Mouse (Mus musculus) heart, postnatal 0 days (tissue): ENCODE data around the gene Cpox. TPM values are rescaled to one million over a fixed set of nuclear protein-coding genes. Genes with fewer than 3 reads are reported as not detected.

Experiments used
- ATAC-seq: fragments of 200-750 bp; cut with Nextera tagmentation; 2 replicates; pipeline ENCODE4 v1.8.0; 2017; ENCODE audit warnings: low read depth, moderate number of reproducible peaks, moderate library complexity; ENCODE audit not compliant: insufficient read depth
- DNase-seq: peaks from one replicate; pipeline ENCODE4 v3.0.0-alpha.2; 2016; ENCODE audit warnings: low spot score
- H3K27ac ChIP-seq: fragments of 300-500 bp; sonication (generic); 2 replicates; pipeline ENCODE4 v1.5.1; 2014; ENCODE audit warnings: low read depth, mild to moderate bottlenecking
- H3K27me3 ChIP-seq: fragments of 300-500 bp; sonication (generic); 2 replicates; pipeline ENCODE4 v1.6.1; 2014; ENCODE audit warnings: low read length, mixed read lengths; ENCODE audit not compliant: control insufficient read depth, insufficient read depth
- H3K36me3 ChIP-seq: fragments of 300-500 bp; sonication (generic); replicated peaks from 2 replicates; pipeline ENCODE4 v1.6.1; 2014; ENCODE audit warnings: low read length, mixed read lengths; ENCODE audit not compliant: control insufficient read depth, insufficient read depth
- H3K4me1 ChIP-seq: fragments of 300-500 bp; sonication (generic); 2 replicates; pipeline ENCODE4 v1.6.1; 2014; ENCODE audit warnings: antibody characterized with exemption; ENCODE audit not compliant: control insufficient read depth, insufficient read depth
- H3K4me2 ChIP-seq: fragments of 300-500 bp; sonication (generic); 2 replicates; pipeline ENCODE4 v1.6.1; 2014; ENCODE audit warnings: low read depth, mild to moderate bottlenecking, low read length, moderate library complexity
- H3K4me3 ChIP-seq: fragments of 300-500 bp; sonication (generic); 2 replicates; pipeline ENCODE4 v1.5.1; 2014; ENCODE audit warnings: low read depth, low read length
- H3K9ac ChIP-seq: fragments of 300-500 bp; sonication (generic); replicated peaks from 2 replicates; pipeline ENCODE4 v1.6.1; 2014; ENCODE audit warnings: low read depth, low read length, mixed read lengths
- H3K9me3 ChIP-seq: fragments of 300-500 bp; sonication (generic); replicated peaks from 2 replicates; pipeline ENCODE4 v1.6.1; 2016; ENCODE audit warnings: low read length; ENCODE audit not compliant: control insufficient read depth
- CTCF ChIP-seq: IDR thresholded peaks from 2 replicates; pipeline ENCODE4 v1.5.1; 2016; ENCODE audit warnings: antibody characterized with exemption, control low read depth, low read depth
- EP300 ChIP-seq: IDR thresholded peaks from 2 replicates; pipeline ENCODE4 v1.6.1; 2016; ENCODE audit warnings: antibody characterized with exemption, low read depth
- WGBS: fragments of 180-500 bp; shearing (Covaris S2); extraction: QIAGEN DNeasy Blood & Tissue Kit; methylation state at CpG from one replicate; pipeline ENCODE4 v1.1.7; 2014; 5-methylcytosine and 5-hydroxymethylcytosine counted together
- polyA plus RNA-seq: library from polyadenylated mRNA; unstranded; fragments of >200 nt; fragmentation: Nextera tagmentation; extraction: Ambion mirVana; gene quantifications from 2 replicates; pipeline ENCODE4 v1.2.1, GENCODE M21; 2015
- total RNA-seq: library from RNA; depleted of rRNA; stranded (reverse); fragments of >200 nt; gene quantifications from 2 replicates; pipeline ENCODE4 v1.2.3, GENCODE M21; 2014; ENCODE audit warnings: low replicate concordance

The Cpox gene
- total and polyA plus RNA-seq, 2 experiments from 2014 or later: 15.4 to 27.4 TPM

GRCm38 (mm10) chr16:58638689-58639175 is 31.4 kb upstream of the Cpox start, which contains the start of gene E330017A01Rik:
TSS of gene E330017A01Rik (minus strand) at chr16:58638739.
- Histone ChIP-seq H3K9ac (no peak within 1 kb of the TSS), H3K9me3 (no peaks in the 10 kb centered on the region), H3K4me1 (no peaks in the 10 kb centered on the region), H3K27ac (no peak within 1 kb of the TSS), H3K36me3 (no peaks in the 10 kb centered on the region), H3K4me3 (no peak within 1 kb of the TSS), H3K4me2 (no peak within 1 kb of the TSS), H3K27me3 (no peaks in the 10 kb centered on the region)
- TF ChIP-seq CTCF: no peak
- TF ChIP-seq EP300: no peak
- DNase-seq (no peak), ATAC-seq (no peak)
- 43% methylated on average over 3 of the region's 3 CpGs for WGBS

GRCm38 (mm10) chr16:58649979-58650378 is 20.1 kb upstream of the Cpox start:
- Histone ChIP-seq H3K36me3 (no peaks in the 10 kb centered on the region), H3K9me3 (no peaks in the 10 kb centered on the region), H3K9ac (no peak overlapping the region), H3K4me3 (no peak overlapping the region), H3K27ac (no peak overlapping the region), H3K27me3 (no peaks in the 10 kb centered on the region), H3K4me1 (no peaks in the 10 kb centered on the region), H3K4me2 (no peak overlapping the region)
- DNase-seq (no peak), ATAC-seq (no peak)
- TF ChIP-seq CTCF (no peak), EP300 (no peak)
- WGBS: 86% methylated on average over 10 of the region's 10 CpGs

GRCm38 (mm10) chr16:58655751-58656150 is 14.3 kb upstream of the Cpox start:
- no peak overlapping the region for H3K27ac ChIP-seq
- no peak overlapping the region for H3K4me3 ChIP-seq
- no peak overlapping the region for H3K9ac ChIP-seq
- no peaks in the 10 kb centered on the region for H3K4me1 ChIP-seq
- DNase-seq (no peak), ATAC-seq (no peak)
- H3K4me2 ChIP-seq: no peak overlapping the region
- no peaks in the 10 kb centered on the region for H3K9me3 ChIP-seq
- no peaks in the 10 kb centered on the region for H3K36me3 ChIP-seq
- H3K27me3 ChIP-seq: no peaks in the 10 kb centered on the region
- TF ChIP-seq CTCF (no peak), EP300 (no peak)

GRCm38 (mm10) chr16:58656526-58656925 is 13.6 kb upstream of the Cpox start:
- ATAC-seq: no peak
- TF ChIP-seq EP300 (no peak), CTCF (no peak)
- WGBS: 67% methylated on average over 4 of the region's 4 CpGs

GRCm38 (mm10) chr16:58658668-58659067 is 11.4 kb upstream of the Cpox start:
- Histone ChIP-seq H3K9ac (no peak overlapping the region), H3K4me2 (no peak overlapping the region), H3K27me3 (no peaks in the 10 kb centered on the region), H3K36me3 (no peaks in the 10 kb centered on the region), H3K4me1 (no peaks in the 10 kb centered on the region), H3K4me3 (no peak overlapping the region), H3K9me3 (no peaks in the 10 kb centered on the region), H3K27ac (no peak overlapping the region)
- TF ChIP-seq EP300: no peak
- no peak for TF ChIP-seq CTCF
- no peak for DNase-seq
- ATAC-seq: no peak
- WGBS: 76% methylated on average over 6 of the region's 6 CpGs

More at GRCm38 (mm10) chr16:58656526-58656925, 13.6 kb upstream of the Cpox start:
- H3K36me3 ChIP-seq: no peaks in the 10 kb centered on the region
- H3K9me3 ChIP-seq: no peaks in the 10 kb centered on the region
- no peaks in the 10 kb centered on the region for H3K27me3 ChIP-seq
- no peak overlapping the region for H3K4me2 ChIP-seq
- no peak for DNase-seq
- H3K4me3 ChIP-seq: no peak overlapping the region
- no peak overlapping the region for H3K27ac ChIP-seq
- no peak overlapping the region for H3K9ac ChIP-seq
- H3K4me1 ChIP-seq: no peaks in the 10 kb centered on the region

- H3K4me2 ChIP-seq: no peak overlapping the region
- ATAC-seq: no peak
These were observed 8.3 kb upstream of the Cpox start for GRCm38 (mm10) chr16:58661826-58662225.

More at GRCm38 (mm10) chr16:58661826-58662225, 8.3 kb upstream of the Cpox start:
- TF ChIP-seq CTCF (no peak), EP300 (no peak)
- no peak for DNase-seq
- H3K27me3 ChIP-seq: no peaks in the 10 kb centered on the region
- no peak overlapping the region for H3K9ac ChIP-seq
- H3K27ac ChIP-seq: no peak overlapping the region
- WGBS: 61% methylated on average over 5 of the region's 5 CpGs
- no peaks in the 10 kb centered on the region for H3K4me1 ChIP-seq
- H3K4me3 ChIP-seq: no peak overlapping the region
- H3K9me3 ChIP-seq: no peaks in the 10 kb centered on the region
- H3K36me3 ChIP-seq: no peaks in the 10 kb centered on the region
